Mouse (Mus musculus): ENCODE measurements around the gene Cavin4. TPM values are rescaled to one million over a fixed set of nuclear protein-coding genes. Genes with fewer than 3 reads are reported as not detected.

Gene Cavin4
- polyA plus RNA-seq, 1 experiment from 2014 or later, result 0.62 TPM

- Histone ChIP-seq H3K4me1 (ENCODE audit: control insufficient read depth, insufficient read depth, low read length) (no peaks in the 10 kb centered on the region), H3K4me3 (ENCODE audit: low read depth, low read length) (no peak overlapping the region), H3K27me3 (ENCODE audit: control insufficient read depth, insufficient read depth, low read length) (no peaks in the 10 kb centered on the region), H3K9me3 (replicated peaks; ENCODE audit: control insufficient read depth, low read length) (no peaks in the 10 kb centered on the region), H3K9ac (replicated peaks; ENCODE audit: low read length) (no peak overlapping the region), H3K27ac (replicated peaks; ENCODE audit: low read depth, low read length) (no peak overlapping the region), H3K36me3 (replicated peaks; ENCODE audit: control insufficient read depth, insufficient read depth, low read depth, low read length) (no peaks in the 10 kb centered on the region), H3K4me2 (ENCODE audit: low read depth, low read length) (no peak overlapping the region)
- DNase-seq (ENCODE audit: low spot score) (peak; percentile 61), ATAC-seq (replicated peaks; ENCODE audit: insufficient number of reproducible peaks, low FRiP score, low TSS enrichment, low read depth) (no peak)
- WGBS, result 49% methylated on average over 11 of the region's 11 CpGs
Measured at GRCm38 (mm10) chr4:48697302-48697701, 34.0 kb downstream of the Cavin4 start.

- H3K27ac ChIP-seq (replicated peaks; ENCODE audit: low read depth, low read length), result no peak overlapping the region
- no peaks in the 10 kb centered on the region for H3K36me3 ChIP-seq (replicated peaks; ENCODE audit: control insufficient read depth, insufficient read depth, low read depth, low read length)
- 85% methylated on average over 8 of the region's 8 CpGs for WGBS
- DNase-seq (ENCODE audit: low spot score) (no peak), ATAC-seq (replicated peaks; ENCODE audit: insufficient number of reproducible peaks, low FRiP score, low TSS enrichment, low read depth) (no peak)
- no peaks in the 10 kb centered on the region for H3K27me3 ChIP-seq (ENCODE audit: control insufficient read depth, insufficient read depth, low read length)
- no peak overlapping the region for H3K4me2 ChIP-seq (ENCODE audit: low read depth, low read length)
- no peaks in the 10 kb centered on the region for H3K9me3 ChIP-seq (replicated peaks; ENCODE audit: control insufficient read depth, low read length)
- no peaks in the 10 kb centered on the region for H3K4me1 ChIP-seq (ENCODE audit: control insufficient read depth, insufficient read depth, low read length)
- no peak overlapping the region for H3K4me3 ChIP-seq (ENCODE audit: low read depth, low read length)
- H3K9ac ChIP-seq (replicated peaks; ENCODE audit: low read length), result no peak overlapping the region
Measured at GRCm38 (mm10) chr4:48715865-48716650, 52.7 kb downstream of the Cavin4 start.

- Histone ChIP-seq H3K4me3 (ENCODE audit: low read depth, low read length) (no peak overlapping the region), H3K4me2 (ENCODE audit: low read depth, low read length) (no peak overlapping the region), H3K4me1 (ENCODE audit: control insufficient read depth, insufficient read depth, low read length) (no peaks in the 10 kb centered on the region), H3K27ac (replicated peaks; ENCODE audit: low read depth, low read length) (no peak overlapping the region), H3K9ac (replicated peaks; ENCODE audit: low read length) (no peak overlapping the region), H3K36me3 (replicated peaks; ENCODE audit: control insufficient read depth, insufficient read depth, low read depth, low read length) (no peaks in the 10 kb centered on the region), H3K9me3 (replicated peaks; ENCODE audit: control insufficient read depth, low read length) (no peaks in the 10 kb centered on the region), H3K27me3 (ENCODE audit: control insufficient read depth, insufficient read depth, low read length) (no peaks in the 10 kb centered on the region)
- ATAC-seq (replicated peaks; ENCODE audit: insufficient number of reproducible peaks, low FRiP score, low TSS enrichment, low read depth) (no peak), DNase-seq (ENCODE audit: low spot score) (no peak)
- 70% methylated on average over 4 of the region's 4 CpGs for WGBS
Measured at GRCm38 (mm10) chr4:48716817-48717216, 53.5 kb downstream of the Cavin4 start.

Other genes with a start within 250 kb of the Cavin4 start
- gene Tex10, start 190.1 kb upstream of the Cavin4 start, polyA plus RNA-seq (2014; fragmentation: Nextera tagmentation; extraction: Ambion mirVana), result 91.7 and 103 TPM in 2 replicates
- gene Msantd3, start 123.6 kb upstream of the Cavin4 start, polyA plus RNA-seq (2014; fragmentation: Nextera tagmentation; extraction: Ambion mirVana), result 59.4 and 66.3 TPM in 2 replicates
- 147 and 161 TPM in 2 replicates for gene Tmeff1, start 78.3 kb upstream of the Cavin4 start, polyA plus RNA-seq (2014; fragmentation: Nextera tagmentation; extraction: Ambion mirVana)

Data from embryonic facial prominence, embryonic 11.5 days (tissue).